In genomic region chr14:118551061-118551724, GRCm38 (mm10) we compare ENCODE assay signal across 9 mouse cellular contexts.
DNase-seq lines count a peak whose midpoint lies in the region; ATAC-seq and TF ChIP-seq lines count a peak whose summit lies in the region.
"Had no signal": no experiment of that assay in that cellular context is flagged by ENCODE, and none has a peak within 500 bp of the region (broad histone marks: within the 10 kb centered on the region; RNA-seq: fewer than 3 reads in every experiment).

No protein-coding gene starts in this region.

- intact Hi-C loops in left cerebral cortex, postnatal 14 days (cut with DNase I) = loop anchor here (5.0 kb wide), 1 partner anchor 114 kb away; no protein-coding TSS in a partner anchor

- H3K4me1 ChIP-seq in forebrain, embryonic 13.5 days = peaks cover 33% of the 10 kb centered on the region
- peaks cover 9% of the 10 kb centered on the region for H3K4me1 ChIP-seq in limb, embryonic 15.5 days
- H3K4me1 ChIP-seq in neural tube, embryonic 12.5 days = peaks cover 9% of the 10 kb centered on the region

- DNase-seq in layer of hippocampus, adult 2 months (ENCODE audit: low spot score in 2 of 2) = no peak
- DNase-seq in layer of hippocampus, adult 18-20 months (ENCODE audit: low spot score in 2 of 2) = no peak
- DNase-seq in adipocyte (ENCODE audit: low spot score) = no peak
- no peak for DNase-seq in left cerebral cortex, postnatal 14 days (ENCODE audit: low spot score in 2 of 2)
- no peak for DNase-seq in urinary bladder, postnatal 4 days (ENCODE audit: low spot score in 2 of 2)

- 16% methylated on average over 18 of the region's 18 CpGs for WGBS in forebrain, embryonic 13.5 days
- WGBS in limb, embryonic 15.5 days = 36% methylated on average over 18 of the region's 18 CpGs
- whole genome bisulfite sequencing in neural tube, embryonic 12.5 days = 56% methylated on average over 18 of the region's 18 CpGs

- H3K9me3 ChIP-seq in forebrain, embryonic 13.5 days (replicated peaks) = no peaks in the 10 kb centered on the region
- H3K9me3 ChIP-seq in limb, embryonic 15.5 days = no peaks in the 10 kb centered on the region
- H3K9me3 ChIP-seq in neural tube, embryonic 12.5 days = no peaks in the 10 kb centered on the region

- H3K27ac ChIP-seq in layer of hippocampus, adult 2 months = no peak overlapping the region
- no peak overlapping the region for H3K27ac ChIP-seq in forebrain, embryonic 13.5 days
- H3K27ac ChIP-seq in limb, embryonic 15.5 days = no peak overlapping the region
- no peak overlapping the region for H3K27ac ChIP-seq in neural tube, embryonic 12.5 days

- peak overlapping the region; percentile 46 for H3K9ac ChIP-seq in forebrain, embryonic 13.5 days
- H3K9ac ChIP-seq in limb, embryonic 15.5 days = no peak overlapping the region
- H3K9ac ChIP-seq in neural tube, embryonic 12.5 days = no peak overlapping the region

- ATAC-seq in forebrain, embryonic 13.5 days = 0 out of 2 replicates have a peak, but pooled peaks have one; percentile 49
- ATAC-seq in limb, embryonic 15.5 days (ENCODE audit: insufficient number of reproducible peaks, low FRiP score, low TSS enrichment, low read depth) = no peak
- ATAC-seq in neural tube, embryonic 12.5 days (ENCODE audit: low FRiP score, low read depth) = no peak
- ATAC-seq: Patski had no signal

- H3K27me3 ChIP-seq in forebrain, embryonic 13.5 days = peaks cover 55% of the 10 kb centered on the region
- 0 out of 2 replicates have a peak, but pooled peaks cover 2% of the 10 kb centered on the region for H3K27me3 ChIP-seq in limb, embryonic 15.5 days
- no peaks in the 10 kb centered on the region for H3K27me3 ChIP-seq in neural tube, embryonic 12.5 days (replicated peaks)
- H3K27me3 ChIP-seq: Patski had no signal

- no peaks in the 10 kb centered on the region for H3K36me3 ChIP-seq in forebrain, embryonic 13.5 days (ENCODE audit: poor library complexity, severe bottlenecking)
- no peaks in the 10 kb centered on the region for H3K36me3 ChIP-seq in limb, embryonic 15.5 days
- no peaks in the 10 kb centered on the region for H3K36me3 ChIP-seq in neural tube, embryonic 12.5 days

- peak overlapping the region; percentile 31 for H3K4me3 ChIP-seq in layer of hippocampus, adult 2 months
- H3K4me3 ChIP-seq in forebrain, embryonic 13.5 days = peak overlapping the region; percentile 29
- peak overlapping the region; percentile 26 for H3K4me3 ChIP-seq in limb, embryonic 15.5 days
- no peak overlapping the region for H3K4me3 ChIP-seq in neural tube, embryonic 12.5 days

- H3K4me2 ChIP-seq in forebrain, embryonic 13.5 days = peak overlapping the region; percentile 60
- peak overlapping the region; percentile 45 for H3K4me2 ChIP-seq in limb, embryonic 15.5 days
- H3K4me2 ChIP-seq in neural tube, embryonic 12.5 days (replicated peaks) = peak overlapping the region; percentile 44

- no peak for TF ChIP-seq CTCF in layer of hippocampus, adult 2 months (conservative IDR thresholded peaks at IDR 0.05)
